Mouse (Mus musculus) lung, postnatal 0 days (tissue): ENCODE data around the gene Ccno.

Experiments used
- CTCF ChIP-seq: IDR thresholded peaks from 2 replicates; pipeline ENCODE4 v1.5.1; 2016; ENCODE audit warnings: antibody characterized with exemption, mild to moderate bottlenecking
- EP300 ChIP-seq: IDR thresholded peaks from 2 replicates; pipeline ENCODE4 v1.6.1; 2016; ENCODE audit warnings: antibody characterized with exemption, mild to moderate bottlenecking, control low read depth

GRCm38 (mm10) chr13:113031351-113031750, 43.7 kb downstream of the Ccno start:
- TF ChIP-seq CTCF (no peak), EP300 (no peak)
